In the genomic region with DNA sequence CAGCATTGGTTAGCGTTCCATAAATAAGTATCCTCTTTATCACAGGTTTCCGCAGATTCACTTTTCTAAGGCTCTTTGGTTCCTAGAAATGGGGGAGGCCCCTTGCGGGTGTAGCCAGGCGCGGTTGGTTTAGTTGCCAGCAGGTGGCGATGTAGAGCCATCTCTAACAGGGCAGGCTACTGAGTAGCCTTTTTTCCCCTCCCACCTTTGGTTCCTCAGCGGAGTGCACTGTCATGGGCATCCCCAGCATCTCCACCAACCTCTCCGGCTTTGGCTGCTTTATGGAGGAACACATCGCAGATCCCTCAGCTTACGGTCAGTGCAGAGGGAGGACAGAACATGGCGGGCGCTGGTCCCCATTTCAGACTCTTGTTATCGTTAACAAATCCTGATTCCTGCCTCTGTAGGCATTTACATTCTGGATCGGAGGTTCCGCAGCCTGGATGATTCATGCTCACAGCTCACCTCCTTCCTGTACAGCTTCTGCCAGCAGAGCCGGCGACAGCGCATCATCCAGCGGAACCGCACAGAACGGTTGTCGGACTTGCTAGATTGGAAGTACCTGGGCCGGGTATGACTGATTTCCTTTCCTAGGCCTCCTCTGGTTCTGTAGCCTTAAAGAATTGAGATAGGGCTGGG, we compare ENCODE assay signal across 8 mouse cellular contexts. TPM values are rescaled to one million over a fixed set of nuclear protein-coding genes. Genes with fewer than 3 reads are reported as not detected.
DNase-seq lines count a peak whose midpoint lies in the region; ATAC-seq and TF ChIP-seq lines count a peak whose summit lies in the region.

No protein-coding gene starts in this region.

- H3K4me3 ChIP-seq in intestine, postnatal 0 days (ENCODE audit: low read depth, low read length) = no peak overlapping the region
- H3K4me3 ChIP-seq in midbrain, embryonic 10.5 days = no peak overlapping the region

- H3K27me3 ChIP-seq in intestine, postnatal 0 days (replicated peaks; ENCODE audit: control insufficient read depth, insufficient read depth, low read length) = no peaks in the 10 kb centered on the region
- H3K27me3 ChIP-seq in midbrain, embryonic 10.5 days (ENCODE audit: low read depth, poor library complexity, severe bottlenecking) = no peaks in the 10 kb centered on the region

- TF ChIP-seq CTCF in intestine, postnatal 0 days (IDR thresholded peaks at IDR 0.05; ENCODE audit: low read depth) = peak; percentile 92

- WGBS in intestine, postnatal 0 days = 56% methylated on average over 23 of the region's 23 CpGs
- WGBS in midbrain, embryonic 10.5 days = 52% methylated on average over 23 of the region's 23 CpGs

- H3K36me3 ChIP-seq in intestine, postnatal 0 days (ENCODE audit: control insufficient read depth, insufficient read depth) = peaks cover 37% of the 10 kb centered on the region; the same call in 1 of the 2 replicates
- H3K36me3 ChIP-seq in midbrain, embryonic 10.5 days = peaks cover 74% of the 10 kb centered on the region

- intact Hi-C loops in left cerebral cortex, postnatal 36 days (cut with DNase I) = no loop called here

- no peaks in the 10 kb centered on the region for H3K4me1 ChIP-seq in intestine, postnatal 0 days (replicated peaks; ENCODE audit: control insufficient read depth, insufficient read depth, low read length)
- peaks cover 5% of the 10 kb centered on the region; the same call in 1 of the 2 replicates for H3K4me1 ChIP-seq in midbrain, embryonic 10.5 days

- DNase-seq in urinary bladder, postnatal 14 days (ENCODE audit: low spot score) = peak; percentile 84
- DNase-seq in urinary bladder, postnatal 10 days (ENCODE audit: low spot score) = no peak
- DNase-seq in embryo, embryonic 9.5 days (ENCODE audit: extremely low spot score) = peak; percentile 84
- peak; percentile 85 to 87 for DNase-seq in left cerebral cortex, postnatal 36 days (ENCODE audit: low spot score in 2 of 2)
- peak; percentile 83 for DNase-seq in midbrain, embryonic 10.5 days (ENCODE audit: low spot score)
- peak; percentile 74 for DNase-seq in spleen, adult 12 weeks (ENCODE audit: low spot score)

- H3K9ac ChIP-seq in intestine, postnatal 0 days (ENCODE audit: low read depth, low read length) = no peak overlapping the region

- no peaks in the 10 kb centered on the region for H3K9me3 ChIP-seq in intestine, postnatal 0 days (ENCODE audit: control insufficient read depth)
- H3K9me3 ChIP-seq in midbrain, embryonic 10.5 days (replicated peaks) = no peaks in the 10 kb centered on the region

- peak; percentile 84 for ATAC-seq in granulocyte monocyte progenitor cell, adult 5-6 weeks (replicated peaks; ENCODE audit: poor library complexity, severe bottlenecking)
- ATAC-seq in intestine, postnatal 0 days = peak; percentile 51

- no peak overlapping the region for H3K4me2 ChIP-seq in intestine, postnatal 0 days (replicated peaks; ENCODE audit: low read depth)

- H3K27ac ChIP-seq in intestine, postnatal 0 days (ENCODE audit: low read depth, low read length) = no peak overlapping the region
- no peak overlapping the region for H3K27ac ChIP-seq in midbrain, embryonic 10.5 days (replicated peaks)

RNA-seq across cellular contexts. Expression of a gene that starts 8.2 kb away (rescaled TPM):
- total RNA-seq in granulocyte monocyte progenitor cell, adult 5-6 weeks (2014; fragmentation: Nextera tagmentation) = 1,113 and 1,886 TPM in 2 replicates
- 1,040 and 1,064 TPM in 2 replicates for total RNA-seq in granulocyte monocyte progenitor cell, adult 5-6 weeks (2017)
- polyA plus RNA-seq in intestine, postnatal 0 days (2015; fragmentation: Nextera tagmentation; extraction: Ambion mirVana) = 13,232 and 14,059 TPM in 2 replicates
- total RNA-seq in left cerebral cortex, postnatal 36 days (2021) = 100 to 1,000 TPM; 198 to 232 TPM
- 5,695 and 6,139 TPM in 2 replicates for polyA plus RNA-seq in midbrain, embryonic 10.5 days (2016; fragmentation: Nextera tagmentation; extraction: Ambion mirVana)

RNA-seq across cellular contexts. Expression of a gene that starts 13.6 kb away (rescaled TPM):
- total RNA-seq in granulocyte monocyte progenitor cell, adult 5-6 weeks (2014; fragmentation: Nextera tagmentation) = 90.0 and 147 TPM in 2 replicates
- 191 and 250 TPM in 2 replicates for total RNA-seq in granulocyte monocyte progenitor cell, adult 5-6 weeks (2017)
- 35.6 and 38.6 TPM in 2 replicates for polyA plus RNA-seq in intestine, postnatal 0 days (2015; fragmentation: Nextera tagmentation; extraction: Ambion mirVana)
- 10 to 100 TPM; 39.7 to 41.5 TPM for total RNA-seq in left cerebral cortex, postnatal 36 days (2021)
- polyA plus RNA-seq in midbrain, embryonic 10.5 days (2016; fragmentation: Nextera tagmentation; extraction: Ambion mirVana) = 202 and 222 TPM in 2 replicates

RNA-seq across cellular contexts. Expression of a gene that starts 15.2 kb away (rescaled TPM):
- 39.3 and 51.9 TPM in 2 replicates for total RNA-seq in granulocyte monocyte progenitor cell, adult 5-6 weeks (2014; fragmentation: Nextera tagmentation)
- 28.7 and 34.2 TPM in 2 replicates for total RNA-seq in granulocyte monocyte progenitor cell, adult 5-6 weeks (2017)
- 173 and 180 TPM in 2 replicates for polyA plus RNA-seq in intestine, postnatal 0 days (2015; fragmentation: Nextera tagmentation; extraction: Ambion mirVana)
- 10 to 100 TPM; 63.6 to 64.0 TPM for total RNA-seq in left cerebral cortex, postnatal 36 days (2021)
- 240 and 265 TPM in 2 replicates for polyA plus RNA-seq in midbrain, embryonic 10.5 days (2016; fragmentation: Nextera tagmentation; extraction: Ambion mirVana)

RNA-seq across cellular contexts. Expression of a gene that starts 16.8 kb away (rescaled TPM):
- total RNA-seq in granulocyte monocyte progenitor cell, adult 5-6 weeks (2014; fragmentation: Nextera tagmentation) = 27.1 and 32.4 TPM in 2 replicates
- 20.3 and 21.3 TPM in 2 replicates for total RNA-seq in granulocyte monocyte progenitor cell, adult 5-6 weeks (2017)
- 10.4 and 10.6 TPM in 2 replicates for polyA plus RNA-seq in intestine, postnatal 0 days (2015; fragmentation: Nextera tagmentation; extraction: Ambion mirVana)
- 10 to 100 TPM; 14.1 to 16.9 TPM for total RNA-seq in left cerebral cortex, postnatal 36 days (2021)
- polyA plus RNA-seq in midbrain, embryonic 10.5 days (2016; fragmentation: Nextera tagmentation; extraction: Ambion mirVana) = 41.7 and 41.9 TPM in 2 replicates

RNA-seq across cellular contexts. Expression of a gene that starts 30.2 kb away (rescaled TPM):
- not detected in 2 replicates for total RNA-seq in granulocyte monocyte progenitor cell, adult 5-6 weeks (2014; fragmentation: Nextera tagmentation)
- not detected in 2 replicates for total RNA-seq in granulocyte monocyte progenitor cell, adult 5-6 weeks (2017)
- 0.65 and 0.78 TPM in 2 replicates for polyA plus RNA-seq in intestine, postnatal 0 days (2015; fragmentation: Nextera tagmentation; extraction: Ambion mirVana)
- not detected for total RNA-seq in left cerebral cortex, postnatal 36 days (2021)
- polyA plus RNA-seq in midbrain, embryonic 10.5 days (2016; fragmentation: Nextera tagmentation; extraction: Ambion mirVana) = 0.15 and 0.21 TPM in 2 replicates

Comparison
In these comparisons a context has a peak if more than half of its experiments do, and no peak if none do; other contexts are left out.
1. RNA of a gene that starts 8.2 kb away (total RNA-seq): 1,040 to 1,886 TPM in granulocyte monocyte progenitor cell, adult 5-6 weeks; 198 to 232 TPM in left cerebral cortex, postnatal 36 days; every median in the first group is over 4 times any median in the second.